Mouse (Mus musculus): ENCODE results near the gene Clec1b.

The Clec1b gene

DNA sequence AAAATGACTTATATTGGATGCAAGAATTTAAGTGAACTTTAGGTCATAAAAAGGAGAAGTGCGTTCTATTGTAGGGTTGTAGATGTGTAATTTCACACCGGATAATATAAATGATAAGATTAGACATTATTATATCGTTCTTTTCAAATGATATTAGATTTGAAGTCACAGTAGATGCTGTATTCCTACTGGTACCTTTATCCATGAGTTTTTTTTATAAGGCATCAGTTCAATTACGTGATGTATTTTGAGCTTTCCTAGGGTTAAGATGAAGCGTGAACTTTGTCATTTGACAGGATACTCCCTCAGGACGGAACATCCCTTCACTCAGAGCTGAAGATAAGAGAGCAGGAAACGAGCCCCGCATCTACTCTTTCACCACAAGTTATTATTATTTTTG, at the start of gene Clec1b:
TSS of gene Clec1b (plus strand) at position 301 of the 400 bp plus-strand sequence.
- DNase-seq (ENCODE audit: low spot score): no peak

DNA sequence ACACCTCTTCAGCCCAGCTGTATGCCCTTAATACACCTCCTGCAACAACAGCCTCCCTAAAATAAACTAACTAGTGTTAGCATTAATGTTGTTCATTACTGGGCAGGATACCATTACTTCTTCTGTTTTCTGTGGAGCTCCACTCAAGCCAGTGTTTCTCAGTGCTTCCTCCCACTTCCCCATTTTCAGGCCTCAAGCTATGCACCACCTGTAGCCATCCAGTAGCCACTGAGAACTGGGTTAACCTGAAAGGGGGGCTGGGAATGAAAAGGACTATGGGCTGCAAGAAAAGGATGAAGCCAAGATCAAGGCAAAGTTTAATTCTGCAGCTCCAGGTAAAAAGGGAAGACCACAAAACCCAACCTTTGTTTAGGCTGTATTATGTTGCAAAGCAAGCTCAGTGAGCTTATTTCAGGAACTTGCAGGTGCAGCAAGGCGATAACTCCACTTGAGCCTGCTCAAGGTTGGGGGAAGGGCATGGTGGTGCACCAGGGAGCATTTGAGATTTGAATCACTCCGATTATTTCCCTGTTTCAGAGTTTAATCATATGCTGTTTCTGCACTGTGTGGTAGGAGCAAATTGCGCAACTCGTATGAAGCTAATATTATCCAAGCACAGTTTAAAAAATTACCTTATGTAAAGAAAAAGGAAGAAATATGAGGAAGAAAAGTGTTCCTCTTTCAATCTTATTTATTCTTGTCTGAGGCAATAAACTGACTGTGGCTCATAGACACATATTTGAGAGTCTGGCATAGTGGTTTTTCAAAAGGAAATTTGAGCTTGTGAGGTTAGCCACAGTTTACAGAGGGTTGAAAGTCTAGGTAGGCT, 47.4 kb upstream of the Clec1b start:
- peak; percentile 51 for DNase-seq (ENCODE audit: low spot score)

DNA sequence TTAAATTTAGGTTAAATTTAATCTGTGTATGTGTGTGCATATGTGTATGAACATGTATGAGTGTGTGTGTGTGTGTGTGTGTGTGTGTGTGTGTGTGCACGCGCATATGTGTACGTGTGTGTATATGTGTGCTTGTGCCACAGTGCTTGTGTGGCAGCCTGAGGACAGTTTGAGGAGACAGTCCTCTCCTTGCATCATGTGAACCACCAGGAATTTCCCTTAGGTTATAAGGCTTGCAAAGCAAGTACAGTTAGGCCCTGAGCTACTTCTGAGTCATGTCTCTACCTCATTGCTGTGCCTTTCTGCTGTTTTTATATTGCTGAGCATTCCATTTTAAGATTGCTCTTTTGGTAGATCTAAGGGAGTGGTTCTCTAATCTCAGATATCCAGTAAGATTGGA, 46.0 kb upstream of the Clec1b start:
- no peak for DNase-seq (ENCODE audit: low spot score)

DNA sequence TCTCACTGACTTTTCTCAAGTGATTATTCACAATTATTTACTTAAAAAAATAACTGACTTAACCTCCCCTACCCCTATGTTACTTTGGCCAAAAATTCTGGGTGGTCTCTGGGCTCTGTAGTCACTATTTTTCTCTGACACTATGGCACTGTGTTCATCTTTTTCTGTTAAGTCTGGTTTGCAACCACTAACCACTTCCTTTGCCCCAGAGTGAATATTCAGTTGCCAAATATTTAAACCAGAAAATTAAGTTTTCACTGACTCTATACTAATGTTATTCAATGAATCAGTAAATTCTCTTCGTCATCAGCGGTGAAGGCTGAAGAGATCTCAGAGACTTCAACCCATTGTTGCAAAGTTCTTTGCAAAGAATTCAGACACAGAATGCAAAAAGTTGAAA, 41.3 kb upstream of the Clec1b start:
- DNase-seq (ENCODE audit: low spot score): no peak

DNA sequence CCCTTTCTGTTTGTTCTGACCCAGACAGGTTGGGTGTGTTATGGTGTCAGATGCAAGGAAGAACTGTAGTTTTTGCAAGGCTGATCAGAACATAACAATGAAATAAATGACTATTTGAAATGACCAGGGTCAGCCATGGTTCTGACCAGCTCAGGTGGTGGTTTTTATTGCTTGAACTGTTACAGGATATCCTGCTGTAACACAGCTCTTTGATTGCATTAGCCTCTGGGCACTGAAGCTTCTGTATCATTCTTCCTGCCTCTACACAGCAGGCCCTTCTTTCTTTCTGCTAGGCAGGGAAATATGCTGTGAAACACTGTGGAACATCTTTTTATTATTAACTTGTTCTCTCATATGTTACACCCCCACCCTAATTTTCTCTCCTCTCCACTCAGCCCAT, 40.7 kb upstream of the Clec1b start:
- no peak for DNase-seq (ENCODE audit: low spot score)

DNA sequence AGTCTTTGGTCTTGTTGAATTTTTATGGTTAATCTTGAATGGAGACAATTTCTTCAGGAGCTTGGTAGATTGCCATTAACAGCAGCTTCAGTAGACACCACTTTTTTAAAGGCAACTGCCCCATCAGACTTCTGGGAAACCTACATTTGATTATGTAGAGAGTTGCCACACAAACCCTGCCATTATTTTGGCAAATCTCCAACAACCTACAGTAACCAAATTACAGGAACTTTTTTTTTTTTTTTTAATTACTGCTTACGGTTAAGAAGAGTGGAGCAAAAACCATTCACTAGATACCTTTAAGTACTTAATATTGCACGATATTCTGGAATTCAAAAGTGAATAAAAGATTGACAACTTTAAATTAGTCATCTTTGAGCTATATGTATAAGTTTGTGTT, 37.6 kb upstream of the Clec1b start:
- DNase-seq (ENCODE audit: low spot score): no peak

DNA sequence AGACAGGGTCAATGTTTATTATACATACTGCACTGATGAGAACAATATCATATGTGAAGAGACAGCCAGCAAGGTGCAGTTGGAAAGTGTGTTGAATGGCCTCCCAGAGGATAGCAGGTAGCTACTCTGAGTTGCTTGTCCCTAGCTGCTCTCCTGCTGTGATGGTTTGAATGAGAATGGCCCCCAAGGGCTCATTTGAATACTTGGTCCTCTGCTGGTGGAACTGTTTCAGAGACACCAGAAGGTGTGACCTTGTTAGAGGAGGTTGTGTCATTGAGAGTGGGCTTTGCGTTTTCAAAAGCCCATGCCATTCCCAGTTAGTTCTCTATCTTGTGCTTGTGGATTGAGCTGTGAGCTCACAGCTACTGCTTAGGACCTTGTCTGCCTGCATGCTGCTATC, 33.2 kb upstream of the Clec1b start:
- no peak for DNase-seq (ENCODE audit: low spot score)

DNA sequence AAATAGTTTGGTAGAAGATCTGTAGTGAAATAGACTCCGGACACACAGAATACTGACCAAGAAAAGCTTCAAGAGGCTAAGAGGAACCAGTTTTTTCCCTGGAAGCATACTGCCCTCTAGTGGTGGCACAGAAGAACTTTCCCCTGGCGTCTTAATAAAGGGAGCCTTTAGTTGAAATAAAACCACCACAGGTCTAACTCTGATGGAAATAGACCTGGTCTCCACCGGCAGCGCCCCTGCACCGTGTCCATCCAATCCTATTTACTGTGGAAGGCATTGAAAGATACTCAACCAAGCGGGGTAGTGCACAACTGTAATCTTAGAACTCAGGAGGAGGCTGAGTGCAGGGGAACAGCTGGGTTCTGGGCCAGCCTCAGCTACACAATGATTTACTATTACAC, 31.1 kb upstream of the Clec1b start:
- DNase-seq (ENCODE audit: low spot score): peak; percentile 65

DNA sequence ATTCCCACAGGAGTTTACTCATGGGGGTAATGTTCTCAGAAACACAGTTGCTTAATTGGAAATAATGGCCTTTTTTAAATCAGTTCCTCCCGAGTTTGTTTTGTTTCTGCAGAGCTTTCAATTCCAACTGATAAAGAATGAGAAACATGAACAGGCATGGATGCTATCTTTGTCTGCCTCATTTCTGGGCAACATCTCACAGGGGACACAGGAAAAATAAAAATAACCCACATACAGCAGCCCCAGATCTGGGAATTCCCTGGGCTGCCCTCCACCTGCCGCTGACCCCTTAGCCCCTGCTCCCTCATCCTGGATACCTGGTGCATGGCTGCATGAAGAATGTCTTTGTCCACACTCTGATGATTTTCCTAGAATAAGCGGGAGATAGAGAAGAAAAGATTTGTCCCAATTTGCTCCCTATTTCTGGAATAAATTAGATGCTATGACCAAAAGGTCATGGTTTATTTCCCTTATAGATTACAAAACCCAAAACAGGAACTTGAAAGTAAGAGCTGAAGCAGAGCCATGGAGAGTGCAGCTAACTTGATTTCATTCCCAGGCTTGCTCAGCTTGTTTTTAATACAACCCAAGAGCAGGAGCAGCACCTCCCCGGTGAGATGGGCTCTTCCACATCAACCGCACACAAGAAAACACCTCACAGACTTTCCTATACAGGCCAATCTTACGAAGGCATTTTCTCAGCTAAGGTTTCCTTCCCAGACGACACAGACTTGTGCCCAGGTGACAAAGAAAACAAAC, 27.5 kb upstream of the Clec1b start:
- no peak for DNase-seq (ENCODE audit: low spot score)

DNA sequence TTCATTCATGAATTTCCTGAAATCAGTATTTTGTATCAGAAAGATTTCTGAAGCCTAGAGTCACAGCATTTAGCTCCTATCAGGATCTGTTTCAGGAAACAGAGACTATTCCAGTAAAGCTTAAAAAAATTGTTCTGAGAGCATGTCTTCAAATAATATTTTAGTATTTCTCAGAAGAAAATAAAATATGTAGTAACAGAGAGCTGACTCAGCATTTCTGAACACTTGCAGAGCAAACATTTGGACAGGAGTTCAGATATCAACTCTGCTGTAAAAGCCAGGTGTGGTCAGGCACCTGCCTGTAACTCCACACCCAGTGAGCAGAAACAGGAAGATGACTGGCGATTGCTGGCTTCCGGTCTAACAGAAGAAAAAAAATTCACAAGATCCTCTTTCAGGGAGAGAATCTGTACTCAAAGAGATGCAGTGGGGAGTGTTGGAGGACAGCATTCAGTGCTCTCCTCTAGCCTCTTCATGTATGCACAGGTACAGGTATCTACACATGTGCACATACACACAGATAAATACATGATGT, 22.1 kb upstream of the Clec1b start:
- DNase-seq (ENCODE audit: low spot score): no peak

DNA sequence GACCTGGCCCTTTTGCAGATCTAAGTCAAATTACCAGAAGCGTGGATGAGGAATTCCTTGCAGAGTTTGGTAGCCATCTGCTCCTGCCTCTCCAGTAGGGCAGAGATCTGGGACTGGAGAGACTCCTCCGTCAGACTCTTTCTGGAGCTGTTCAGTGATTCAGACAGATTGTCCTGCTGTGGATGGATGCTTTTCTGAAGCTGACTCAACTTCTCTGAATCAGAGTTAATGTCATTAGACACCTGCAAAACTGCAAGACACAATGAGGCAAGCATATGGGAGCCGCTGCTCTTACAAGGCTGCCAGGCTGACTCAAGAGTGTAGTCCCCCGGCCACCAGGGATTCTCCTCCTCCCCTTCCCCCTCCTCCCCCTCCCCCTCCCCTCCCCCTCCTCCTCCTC, 16.6 kb upstream of the Clec1b start:
- no peak for DNase-seq (ENCODE audit: low spot score)

DNA sequence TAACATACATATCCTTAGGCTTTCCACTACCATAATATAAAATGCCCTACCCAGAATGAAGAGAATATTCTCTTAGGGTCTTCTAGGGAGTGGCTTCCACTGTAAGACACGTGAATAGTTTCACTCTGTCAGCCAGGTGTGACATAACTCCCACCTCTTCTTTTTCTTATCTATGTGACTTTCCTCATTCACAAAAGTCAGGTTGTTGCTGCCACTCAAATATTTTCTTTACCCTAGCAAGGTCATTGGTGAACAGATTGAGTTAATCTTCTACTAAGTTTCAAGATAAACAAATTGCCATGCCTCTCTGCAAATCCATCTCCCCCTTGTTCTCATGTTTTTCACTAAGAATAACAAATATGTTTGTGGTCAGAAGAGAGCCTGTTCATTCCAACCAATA, 15.4 kb upstream of the Clec1b start:
- no peak for DNase-seq (ENCODE audit: low spot score)

DNA sequence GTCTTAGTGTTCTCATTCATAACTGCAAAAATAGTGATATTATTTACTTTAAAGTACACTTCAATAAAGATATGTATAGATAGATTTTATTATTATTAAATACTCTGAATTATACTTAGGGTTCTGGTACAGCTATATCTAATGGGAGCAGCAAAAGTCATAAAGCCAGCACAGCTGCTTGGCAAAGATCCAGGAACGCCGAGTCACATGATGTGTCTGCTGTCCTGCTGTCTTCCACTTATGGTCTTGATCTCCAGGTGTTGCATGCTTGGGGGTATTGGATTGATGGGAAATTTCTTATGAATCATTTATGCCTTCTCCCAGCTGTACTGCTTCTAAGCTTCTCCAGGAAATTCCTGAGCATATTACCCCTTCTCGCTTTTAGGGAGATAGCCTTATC, 13.6 kb upstream of the Clec1b start:
- DNase-seq (ENCODE audit: low spot score): no peak

DNA sequence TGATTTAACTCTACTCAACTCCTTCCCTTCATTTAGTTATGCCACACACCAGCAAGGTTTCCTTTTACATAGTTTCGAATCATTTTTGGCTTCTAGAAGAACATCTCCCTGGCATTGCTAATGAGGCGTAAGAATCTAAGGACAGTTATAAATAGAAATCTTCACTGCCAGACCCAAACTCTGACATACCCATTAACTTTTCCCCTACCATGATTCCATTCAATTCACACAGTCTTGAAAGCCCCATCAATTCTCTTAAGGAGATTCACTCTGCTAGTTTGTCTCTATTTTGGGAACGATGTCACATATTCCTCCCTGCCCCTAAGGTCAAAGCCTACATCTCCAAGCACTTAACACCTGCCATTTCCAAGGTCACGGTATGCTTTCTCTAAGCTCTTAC, 12.1 kb upstream of the Clec1b start:
- no peak for DNase-seq (ENCODE audit: low spot score)

DNA sequence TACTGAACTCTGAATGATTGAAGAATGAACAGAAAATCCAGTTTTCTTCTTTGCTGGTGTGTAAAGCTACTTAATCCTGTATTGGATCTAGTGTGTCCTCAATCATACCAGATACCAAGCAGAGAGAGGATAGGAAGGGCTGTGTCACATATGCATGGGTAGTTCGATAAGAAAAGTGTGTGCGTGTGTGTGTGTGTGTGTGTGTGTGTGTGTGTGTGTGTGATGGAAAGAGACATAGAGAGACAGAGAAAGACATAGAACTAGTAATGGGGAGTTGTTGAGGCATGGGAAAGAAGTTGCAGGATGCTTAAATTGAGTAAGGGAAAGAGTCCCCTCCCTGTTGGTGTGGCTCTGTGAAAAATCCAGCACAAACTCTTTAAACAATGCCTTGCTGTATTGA, 11.3 kb upstream of the Clec1b start, which contains the start of gene Clec12b:
TSS of gene Clec12b (minus strand) at position 101 of the 400 bp plus-strand sequence.
- no peak for DNase-seq (ENCODE audit: low spot score)

DNA sequence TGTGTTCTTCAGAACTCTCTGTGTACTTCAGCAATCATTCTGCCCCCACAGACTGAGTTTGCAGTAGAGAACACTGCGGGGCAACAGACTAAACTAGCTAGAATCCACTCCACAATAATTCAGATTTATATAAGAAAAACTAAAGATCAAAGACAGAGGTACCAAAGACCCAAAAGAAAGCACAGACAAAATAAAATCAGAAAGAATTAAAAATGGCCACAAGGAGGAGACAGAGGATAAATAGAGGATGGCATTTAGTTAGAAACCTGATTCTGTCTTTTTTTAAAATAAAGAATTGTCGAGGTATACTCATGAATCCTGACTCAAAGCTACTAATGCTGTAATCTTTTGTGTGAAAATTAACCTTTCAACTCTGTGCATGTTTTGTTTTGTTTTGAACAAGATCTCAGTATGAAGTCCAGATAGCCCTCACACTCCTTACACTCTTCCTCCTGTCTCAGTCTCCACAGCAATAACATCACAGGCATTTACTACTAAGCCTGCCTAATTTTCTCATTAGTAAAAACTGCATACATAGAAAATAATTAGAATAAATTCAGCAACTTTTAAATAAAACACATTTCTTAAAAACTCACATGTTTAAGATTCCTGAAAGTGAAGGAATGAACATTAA, 3.9 kb upstream of the Clec1b start:
- DNase-seq (ENCODE audit: low spot score): peak; percentile 11

DNA sequence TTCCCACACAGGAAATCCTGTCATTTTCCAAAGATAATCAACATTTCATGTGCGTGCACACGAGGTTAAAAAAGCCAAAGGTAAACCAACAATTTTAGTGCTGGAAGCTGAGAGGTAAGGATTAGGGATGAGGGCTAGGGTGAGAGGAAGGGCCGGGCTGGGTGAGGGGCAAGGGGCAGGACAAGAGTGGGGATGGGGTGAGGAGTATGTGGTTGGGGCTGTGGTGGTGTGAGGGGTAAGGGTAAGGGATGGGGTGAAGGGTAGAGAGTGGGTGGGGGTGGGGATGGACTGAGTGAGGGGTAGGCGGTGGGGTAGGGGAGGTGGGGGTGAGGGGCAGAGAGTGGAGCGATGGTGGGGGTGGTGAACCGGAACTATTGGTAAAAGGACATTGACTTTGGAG, 3.4 kb upstream of the Clec1b start:
- no peak for DNase-seq (ENCODE audit: low spot score)

DNA sequence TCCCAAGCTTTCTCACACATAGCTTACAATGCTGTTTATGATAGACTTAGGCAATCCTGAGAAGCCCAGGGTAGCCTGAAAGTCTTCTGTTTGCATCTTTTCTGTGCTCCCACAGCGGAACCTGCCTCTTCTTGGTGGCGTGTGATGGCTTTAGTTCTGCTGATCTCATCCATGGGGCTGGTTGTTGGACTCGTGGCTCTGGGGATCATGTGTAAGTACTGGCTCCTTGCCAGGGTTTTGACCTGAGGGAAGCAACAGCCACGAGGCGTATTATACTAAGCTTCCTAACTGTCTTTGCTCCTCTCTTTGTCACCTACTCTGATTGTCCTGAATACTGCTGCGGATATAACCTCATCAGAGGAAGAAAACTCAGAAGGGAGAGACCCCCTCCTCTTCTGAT, 2.8 kb downstream of the Clec1b start:
- DNase-seq (ENCODE audit: low spot score): peak; percentile 29

DNA sequence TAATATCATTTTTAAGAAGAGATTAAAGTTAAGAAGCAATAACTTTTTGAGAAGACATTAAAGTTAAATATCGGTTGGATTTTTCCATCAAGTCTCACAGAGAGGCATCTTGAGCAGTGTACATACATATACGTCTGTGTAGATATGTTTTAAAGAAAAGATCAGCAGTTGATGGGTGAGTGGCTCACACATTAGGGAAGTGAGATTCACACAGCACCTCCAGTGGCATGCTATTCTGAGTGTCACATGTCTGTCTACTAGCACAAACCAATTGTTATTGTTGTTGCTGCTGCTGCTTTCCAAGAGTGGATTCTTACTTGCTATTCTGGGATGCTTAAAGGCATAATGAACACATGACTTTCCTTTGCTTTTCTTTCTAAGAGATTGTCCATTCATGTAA, 5.3 kb downstream of the Clec1b start:
- DNase-seq (ENCODE audit: low spot score): no peak

DNA sequence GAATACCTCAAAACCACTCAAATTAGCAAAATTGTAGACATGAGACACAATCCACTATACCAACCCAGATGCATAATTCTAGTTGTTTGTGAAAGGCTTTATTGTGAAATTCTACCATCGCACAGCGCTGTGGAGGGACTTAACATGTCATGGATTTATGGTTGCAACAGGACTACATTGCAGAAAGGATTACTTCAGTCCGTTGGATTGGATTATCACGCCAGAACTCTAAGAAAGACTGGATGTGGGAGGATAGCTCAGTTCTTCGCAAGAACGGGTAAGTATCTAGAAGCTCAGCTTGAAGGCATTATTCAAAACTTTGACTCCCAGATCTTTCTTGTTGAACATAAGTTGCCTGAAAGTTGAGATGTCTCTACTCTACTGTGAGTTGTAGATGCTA, 6.3 kb downstream of the Clec1b start:
- DNase-seq (ENCODE audit: low spot score): no peak

DNA sequence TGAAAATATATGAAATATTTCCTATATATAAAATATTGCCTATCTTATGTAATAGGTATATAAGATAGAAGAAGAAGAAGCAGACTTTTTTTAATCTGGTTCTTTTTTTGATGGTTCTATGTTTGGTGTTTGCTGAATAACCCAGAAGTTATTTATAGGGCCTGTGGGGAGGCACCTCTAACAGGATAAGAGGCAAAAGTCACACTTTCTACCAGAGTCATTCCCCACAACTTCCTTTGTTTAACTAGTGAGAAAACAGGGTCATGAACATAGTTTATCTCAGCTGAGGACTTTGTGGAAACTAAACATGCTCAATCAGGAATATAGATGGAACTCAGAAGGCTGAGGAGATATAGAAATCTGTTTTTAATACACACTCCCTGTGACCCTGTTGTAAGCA, 8.9 kb downstream of the Clec1b start:
- no peak for DNase-seq (ENCODE audit: low spot score)

DNA sequence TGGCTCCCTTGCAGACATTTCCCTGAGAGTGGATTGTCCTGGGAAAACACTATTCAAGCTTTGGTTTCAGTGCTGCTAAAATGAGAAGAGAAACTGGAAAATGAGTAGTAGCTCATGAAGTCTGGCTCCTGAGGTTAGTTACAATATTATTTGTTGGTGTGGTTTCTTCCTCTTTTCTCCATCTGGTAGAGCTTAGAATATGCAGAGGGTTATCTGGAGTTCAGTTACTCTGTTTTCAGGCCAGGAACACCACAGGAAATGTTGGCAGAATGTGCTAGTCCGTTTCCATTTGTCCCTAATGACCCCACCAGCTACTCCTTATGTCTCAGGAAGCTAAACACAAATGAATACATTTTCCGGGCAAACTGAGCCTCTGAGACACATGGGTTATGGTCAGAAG, 10.2 kb downstream of the Clec1b start:
- no peak for DNase-seq (ENCODE audit: low spot score)

DNA sequence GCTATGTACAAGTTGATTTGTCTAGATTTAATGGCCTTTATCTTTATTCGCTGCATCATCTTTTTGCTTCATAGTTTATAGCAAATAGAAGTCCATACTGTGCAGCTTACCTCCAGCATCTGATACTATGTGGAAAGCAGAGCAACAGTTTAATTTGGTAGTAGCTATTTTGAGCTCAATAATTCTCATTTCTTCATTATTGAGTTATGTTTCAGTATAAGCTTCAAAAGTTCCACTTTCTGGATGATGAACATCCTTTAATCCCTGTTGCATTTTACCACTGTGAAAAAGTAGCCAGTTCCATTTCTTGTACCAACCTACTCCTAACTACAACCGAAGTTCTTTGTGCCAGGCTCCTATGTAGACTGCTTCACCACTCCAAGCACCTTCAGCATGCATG, 11.5 kb downstream of the Clec1b start, which contains the start of gene Clec9a:
TSS of gene Clec9a (plus strand) at position 301 of the 400 bp plus-strand sequence.
- no peak for DNase-seq (ENCODE audit: low spot score)

Measured in lung, postnatal 25 days (tissue).